Mouse (Mus musculus) kidney, adult 2 months (tissue): Measurements from ENCODE around the gene Igsf8.

Experiments used
- CTCF ChIP-seq: fragments of 200-500 bp; conservative IDR thresholded peaks from 2 replicates; pipeline ENCODE4 v1.5.1; 2011; ENCODE audit warnings: low read depth, mild to moderate bottlenecking, control low read depth, low read length, moderate library complexity, mixed read lengths; ENCODE audit not compliant: insufficient read depth, insufficient read length
- POLR2A ChIP-seq: fragments of 200-500 bp; IDR thresholded peaks from one replicate; pipeline ENCODE4 v1.6.1; 2011; ENCODE audit warnings: low read depth, low read length, control low read depth

DNA sequence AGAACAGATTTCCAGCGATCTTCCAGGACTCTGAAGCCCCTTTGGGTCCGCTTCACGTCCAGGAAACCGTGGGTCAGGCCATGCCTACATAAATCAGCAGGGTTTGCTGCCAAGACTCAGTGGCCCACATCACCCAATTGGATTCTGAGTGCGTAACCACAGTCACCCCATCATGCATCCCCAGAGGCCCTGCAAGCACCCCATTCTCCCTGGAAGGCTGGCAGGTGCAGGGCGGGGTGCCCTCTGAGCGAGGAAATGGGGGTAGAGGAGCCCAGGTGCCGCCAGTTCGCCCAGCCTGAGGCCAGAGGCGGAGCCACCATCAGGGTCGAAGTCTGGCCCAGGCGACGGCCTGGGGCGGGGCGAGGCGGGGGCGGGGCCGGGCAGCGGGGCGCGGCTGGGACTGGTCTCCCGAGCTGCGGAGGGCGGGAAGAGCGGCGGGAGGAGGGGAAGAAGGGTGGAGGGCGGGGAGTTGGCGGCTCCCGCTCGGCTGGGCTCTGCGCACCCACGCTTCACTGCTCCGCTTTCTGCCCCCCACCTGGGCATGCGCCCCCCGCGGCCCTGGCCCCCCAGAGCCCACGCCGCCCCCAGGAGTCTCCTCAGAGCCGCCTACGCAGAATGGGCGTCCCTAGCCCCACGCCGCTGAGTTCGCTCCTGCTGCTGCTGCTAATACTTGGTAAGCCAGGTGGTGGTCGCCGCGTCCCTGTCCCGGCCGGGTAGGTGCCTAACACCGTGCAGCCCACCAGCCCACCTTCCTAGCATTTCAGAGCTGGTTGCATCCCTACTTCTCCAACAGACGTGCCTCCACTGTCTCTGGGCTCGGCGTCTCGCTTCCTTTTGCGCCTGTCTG lies 50.7 kb downstream of the Igsf8 start:
- TF ChIP-seq CTCF (no peak), POLR2A (no peak)
